Mouse (Mus musculus) right cerebral cortex, postnatal 4 days (tissue): ENCODE data around the gene Tesk1.
A peak's percentile ranks its signal among the peaks of the same experiment; 100 is the strongest.
"Not testable (repeated sequence)": the region's sequence is repeated elsewhere in the genome, so short reads cannot be mapped to it uniquely, and the experiment has no call there.

Experiments used
- DNase-seq: peaks from one replicate; pipeline ENCODE4 v3.0.0-alpha.2; 2022

Tesk1 gene

DNA sequence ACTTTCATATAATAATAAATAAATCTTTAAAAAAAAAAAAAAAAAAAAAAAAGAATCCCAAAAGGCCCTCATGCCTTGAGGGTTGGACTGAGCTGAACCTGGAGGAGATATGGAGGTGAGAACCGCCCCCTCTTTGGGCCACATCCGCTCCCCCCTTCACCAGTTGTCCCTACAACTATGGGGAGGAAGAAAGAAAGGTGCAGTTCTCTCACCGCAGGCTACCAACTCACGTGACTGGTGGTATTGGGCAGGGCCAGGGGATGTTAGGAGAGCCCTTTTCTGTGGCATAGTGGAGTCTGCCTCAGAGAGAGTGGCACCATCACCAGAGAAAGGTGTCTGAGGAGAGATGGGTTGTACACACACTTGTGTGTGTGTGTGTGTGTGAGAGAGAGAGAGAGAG is 14.7 kb downstream of the Tesk1 start:
- DNase-seq: no peak

DNA sequence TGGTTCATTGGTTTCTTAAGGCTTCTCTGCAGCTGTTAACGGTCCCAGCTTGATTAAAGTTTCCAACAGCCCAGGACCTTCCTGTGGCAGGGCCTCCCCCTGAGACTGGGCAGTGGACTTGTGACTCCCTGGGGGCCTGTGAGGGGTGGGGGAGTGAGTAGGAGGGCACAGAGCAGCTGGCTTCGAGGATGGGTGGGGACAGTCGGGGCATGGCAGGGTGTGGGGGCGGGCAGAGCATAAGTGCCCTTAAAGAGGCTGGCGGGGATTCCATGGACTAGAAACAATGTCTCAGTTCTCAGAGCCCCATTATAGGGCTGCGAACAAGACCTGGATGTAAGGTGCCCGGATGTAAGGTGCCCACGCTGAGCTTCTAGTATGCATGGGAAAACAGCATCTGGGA is 15.4 kb downstream of the Tesk1 start:
- DNase-seq: no peak

DNA sequence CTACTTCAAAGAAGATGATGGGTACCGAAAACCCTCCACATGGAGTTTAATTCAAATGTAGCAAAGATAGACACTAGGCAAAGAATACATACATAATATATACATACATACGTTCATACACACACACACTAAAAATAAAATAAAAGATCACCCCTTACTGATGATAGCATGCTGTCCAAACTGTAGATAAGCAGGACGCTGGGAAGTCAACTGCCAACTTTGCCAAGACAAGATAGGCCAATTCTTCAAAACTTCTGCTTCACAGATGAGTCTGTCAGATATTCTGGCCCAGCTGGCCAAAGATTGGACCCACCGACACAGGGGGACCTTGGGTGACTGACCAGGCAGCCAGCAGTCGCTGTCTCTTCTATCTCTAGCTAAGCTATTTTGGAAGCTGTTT is 21.4 kb downstream of the Tesk1 start:
- no peak for DNase-seq

- DNase-seq: no peak
Measured at GRCm38 (mm10) chr4:43465935-43466334, 24.2 kb downstream of the Tesk1 start.

DNA sequence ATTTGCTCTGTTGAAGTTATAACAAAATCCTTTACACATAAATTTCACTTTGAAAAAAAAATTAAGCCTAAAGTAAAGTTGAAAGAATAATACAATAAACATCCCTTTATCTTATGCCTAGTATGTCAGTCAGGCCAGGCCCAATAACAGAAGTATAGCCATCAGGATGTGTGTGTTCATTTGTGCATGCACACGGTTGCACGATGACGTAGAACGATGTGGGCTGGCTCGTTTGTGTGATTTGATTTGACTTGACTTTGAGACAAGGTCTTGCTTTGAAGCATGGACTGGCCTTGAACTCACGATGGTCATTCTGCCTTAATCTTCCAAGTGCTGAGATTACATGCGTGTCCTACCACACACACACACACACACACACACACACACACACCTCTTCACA is 25.1 kb downstream of the Tesk1 start:
- no peak for DNase-seq

DNA sequence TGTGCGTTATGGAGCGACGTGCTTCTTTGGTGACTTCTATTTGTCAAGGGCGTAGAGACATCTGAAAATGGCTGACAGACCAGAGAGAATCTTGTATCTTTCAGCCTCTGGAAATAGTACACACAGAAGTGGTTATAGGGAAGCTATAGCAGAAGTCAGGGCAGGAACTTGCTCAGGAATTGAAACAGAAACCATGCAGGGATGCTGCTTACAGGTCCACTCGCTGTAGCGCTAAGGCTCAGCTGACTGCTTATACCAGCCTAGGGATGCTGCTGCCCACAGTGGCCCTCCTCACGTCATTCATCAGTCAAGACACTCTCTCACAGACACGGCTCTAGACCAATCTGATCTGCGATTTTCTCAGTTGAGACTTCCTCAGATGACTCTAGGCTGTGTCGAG is 28.6 kb downstream of the Tesk1 start:
- no peak for DNase-seq

DNA sequence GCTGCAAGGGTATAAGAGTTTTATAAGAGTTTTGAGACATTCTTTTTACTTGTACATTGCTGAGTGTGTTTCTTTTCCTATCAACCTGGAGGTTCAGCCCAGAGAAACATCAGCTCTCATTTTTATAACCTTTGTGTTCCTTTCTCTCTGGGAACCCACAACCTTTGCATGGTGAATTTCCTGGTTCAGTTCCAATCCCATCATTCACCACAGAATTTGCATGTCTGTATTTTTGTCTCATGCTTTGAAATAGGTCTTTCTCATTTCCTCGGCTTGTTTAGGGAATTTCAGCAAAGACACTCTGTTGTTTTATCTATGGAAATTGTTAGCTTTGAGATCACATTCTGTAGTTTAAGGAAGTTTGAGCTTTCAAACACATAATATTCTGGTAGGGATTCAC is 31.9 kb downstream of the Tesk1 start:
- no peak for DNase-seq

DNA sequence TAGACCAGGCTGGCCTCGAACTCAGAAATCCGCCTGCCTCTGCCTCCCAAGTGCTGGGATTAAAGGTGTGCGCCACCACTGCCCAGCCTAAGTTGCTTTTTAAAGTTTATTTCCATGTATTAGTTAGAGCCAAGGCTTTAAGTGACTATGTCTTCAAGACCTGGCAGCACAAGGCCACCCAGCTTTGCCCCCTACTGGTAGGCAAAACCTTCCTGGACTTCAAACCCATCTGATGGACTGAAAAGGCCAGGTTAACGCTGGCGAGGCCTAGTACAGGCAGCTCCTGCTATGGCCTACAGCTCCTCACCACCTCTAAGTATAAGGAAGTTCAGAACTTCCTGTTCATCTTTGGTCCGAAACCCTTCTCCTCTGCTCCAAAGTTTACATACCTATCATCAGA is 34.9 kb downstream of the Tesk1 start:
- no peak for DNase-seq

GRCm38 (mm10) chr4:43477857-43478533 is 36.3 kb downstream of the Tesk1 start:
- peak; percentile 75 for DNase-seq

GRCm38 (mm10) chr4:43478534-43478858 is 36.8 kb downstream of the Tesk1 start:
- no peak for DNase-seq

GRCm38 (mm10) chr4:43478906-43479832 is 37.4 kb downstream of the Tesk1 start:
- peak; percentile 79 for DNase-seq

- no peak for DNase-seq
Measured at GRCm38 (mm10) chr4:43480985-43481384, 39.2 kb downstream of the Tesk1 start.

GRCm38 (mm10) chr4:43481894-43482456 is 40.2 kb downstream of the Tesk1 start:
- DNase-seq: no peak

- no peak for DNase-seq
Measured at GRCm38 (mm10) chr4:43482591-43482990, 40.9 kb downstream of the Tesk1 start.

GRCm38 (mm10) chr4:43483535-43484091 is 41.9 kb downstream of the Tesk1 start, which contains the start of gene Sit1:
Gene Sit1 (minus strand): TSS chr4:43483734.
- DNase-seq: no peak

DNA sequence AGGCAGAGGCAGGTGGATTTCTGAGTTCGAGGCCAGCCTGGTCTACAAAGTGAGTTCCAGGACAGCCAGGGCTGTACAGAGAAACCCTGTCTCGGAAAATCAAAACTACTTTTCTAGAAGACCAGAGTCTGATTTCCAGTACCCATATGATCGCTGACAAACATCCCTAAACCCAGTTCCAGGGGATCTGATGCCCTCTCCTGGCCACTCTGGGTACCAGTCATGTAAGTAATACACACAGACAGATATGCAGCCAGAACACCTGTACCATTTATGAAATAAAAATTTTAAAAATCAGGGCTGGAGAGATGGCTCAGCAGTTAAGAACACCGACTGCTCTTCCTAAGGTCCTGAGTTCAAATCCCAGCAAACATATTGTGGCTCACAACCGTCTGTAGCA is 43.9 kb downstream of the Tesk1 start:
- not testable (repeated sequence) for DNase-seq

DNA sequence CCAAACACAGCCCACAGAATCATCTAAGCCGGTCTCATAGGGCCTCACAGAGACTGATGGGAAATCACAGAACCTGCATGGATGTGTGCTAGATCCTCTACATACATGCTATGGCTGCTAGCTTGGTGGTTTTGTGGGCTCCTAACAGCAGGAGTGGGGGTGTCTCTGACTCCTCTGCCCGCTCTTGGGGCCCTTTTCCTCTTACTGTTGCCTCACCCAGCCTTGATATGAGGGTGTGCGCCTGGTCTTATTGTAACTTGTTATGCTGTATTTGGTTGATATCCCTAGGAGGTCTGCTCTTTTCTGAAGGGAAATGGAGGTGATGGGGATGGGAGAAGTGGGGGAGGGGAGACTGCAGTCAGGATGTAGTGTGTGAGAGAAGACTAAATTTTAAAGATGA is 47.9 kb downstream of the Tesk1 start:
- DNase-seq: no peak

GRCm38 (mm10) chr4:43490801-43491200 is 49.1 kb downstream of the Tesk1 start:
- DNase-seq: no peak

- DNase-seq: no peak
Measured at GRCm38 (mm10) chr4:43492101-43492820, 50.5 kb downstream of the Tesk1 start.

DNA sequence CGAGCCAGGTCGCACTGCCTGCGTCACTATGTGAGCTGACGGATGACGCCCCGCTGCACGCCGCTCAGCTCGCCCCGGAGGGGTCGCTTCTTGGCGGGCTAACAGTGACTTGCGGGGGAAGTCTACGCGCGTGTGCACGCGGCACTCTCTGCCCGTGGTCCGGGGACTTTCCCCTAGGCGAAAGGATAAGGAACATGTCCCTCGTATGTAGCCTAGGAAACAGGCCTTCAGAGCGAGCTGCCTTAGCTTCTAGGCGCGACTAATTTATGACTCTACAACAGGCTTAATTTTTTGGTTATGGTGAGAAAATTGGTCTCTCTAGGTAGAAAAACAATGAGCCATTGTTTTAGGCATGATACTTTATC is 51.1 kb downstream of the Tesk1 start, which contains the start of gene Ccdc107:
Gene Ccdc107 (plus strand): TSS at position 80 of the 365 bp plus-strand sequence.
- peak; percentile 85 for DNase-seq

- DNase-seq: peak; percentile 98
Measured at GRCm38 (mm10) chr4:43493186-43493845, 51.6 kb downstream of the Tesk1 start.

GRCm38 (mm10) chr4:43493846-43494240 is 52.1 kb downstream of the Tesk1 start:
- no peak for DNase-seq
